Mouse (Mus musculus) hindbrain, embryonic 11.5 days (tissue): ENCODE measurements around the gene Nr4a1. TPM values are rescaled to one million over a fixed set of nuclear protein-coding genes. Genes with fewer than 3 reads are reported as not detected.

Experiments
- ATAC-seq: fragments of 200-750 bp; cut with Nextera tagmentation; 2 replicates; pipeline ENCODE4 v1.8.0; 2017; ENCODE audit warnings: mild to moderate bottlenecking, moderate TSS enrichment, moderate library complexity; ENCODE audit not compliant: low FRiP score
- DNase-seq: peaks from one replicate; pipeline ENCODE4 v3.0.0-alpha.2; 2015; ENCODE audit warnings: low spot score
- H3K27ac ChIP-seq: fragments of 300-500 bp; sonication (generic); 2 replicates; pipeline ENCODE4 v1.5.1; 2014; ENCODE audit warnings: mild to moderate bottlenecking, low read depth, low read length
- H3K27me3 ChIP-seq: fragments of 300-500 bp; sonication (generic); 2 replicates; pipeline ENCODE4 v1.6.1; 2014; ENCODE audit warnings: mild to moderate bottlenecking, low read length, moderate library complexity, mixed read lengths; ENCODE audit not compliant: control insufficient read depth, insufficient read depth
- H3K36me3 ChIP-seq: fragments of 300-500 bp; sonication (generic); 2 replicates; pipeline ENCODE4 v1.6.1; 2014; ENCODE audit warnings: mild to moderate bottlenecking, low read length, moderate library complexity, mixed read lengths; ENCODE audit not compliant: control insufficient read depth, insufficient read depth
- H3K4me1 ChIP-seq: fragments of 300-500 bp; sonication (generic); replicated peaks from 2 replicates; pipeline ENCODE4 v1.6.1; 2014; ENCODE audit warnings: low read length, mixed read lengths; ENCODE audit not compliant: control insufficient read depth, insufficient read depth
- H3K4me2 ChIP-seq: fragments of 300-500 bp; sonication (generic); replicated peaks from 2 replicates; pipeline ENCODE4 v1.6.1; 2014; ENCODE audit warnings: mild to moderate bottlenecking, low read depth, low read length
- H3K4me3 ChIP-seq: fragments of 300-500 bp; sonication (generic); 2 replicates; pipeline ENCODE4 v1.5.1; 2014; ENCODE audit warnings: low read depth, low read length
- H3K9ac ChIP-seq: fragments of 300-500 bp; sonication (generic); 2 replicates; pipeline ENCODE4 v1.6.1; 2014; ENCODE audit warnings: low read depth, low read length
- H3K9me3 ChIP-seq: fragments of 300-500 bp; sonication (generic); 2 replicates; pipeline ENCODE4 v1.6.1; 2016; ENCODE audit warnings: low read length; ENCODE audit not compliant: control insufficient read depth
- WGBS: fragments of 180-500 bp; shearing (Covaris S2); extraction: QIAGEN DNeasy Blood & Tissue Kit; methylation state at CpG from one replicate; pipeline ENCODE4 v1.1.7; 2014; 5-methylcytosine and 5-hydroxymethylcytosine counted together
- polyA plus RNA-seq: library from polyadenylated mRNA; unstranded; fragments of >200 nt; fragmentation: Nextera tagmentation; extraction: Ambion mirVana; gene quantifications from 2 replicates; pipeline ENCODE4 v1.2.1, GENCODE M21; 2014

Nr4a1 gene
- polyA plus RNA-seq, 1 experiment from 2014 or later, result 2.2 TPM

- no peak overlapping the region for H3K9ac ChIP-seq
- H3K4me2 ChIP-seq, result no peak overlapping the region
- H3K9me3 ChIP-seq, result no peaks in the 10 kb centered on the region
- no peaks in the 10 kb centered on the region for H3K36me3 ChIP-seq
- H3K4me3 ChIP-seq, result no peak overlapping the region
- no peak for DNase-seq
- H3K4me1 ChIP-seq, result no peaks in the 10 kb centered on the region; the same call in 1 of the 2 replicates
- no peak overlapping the region for H3K27ac ChIP-seq
- WGBS, result 96% methylated on average over 19 of the region's 19 CpGs
- ATAC-seq, result no peak
- no peaks in the 10 kb centered on the region; the same call in 1 of the 2 replicates for H3K27me3 ChIP-seq
Measured at GRCm38 (mm10) chr15:101230503-101230902, 23.6 kb upstream of the Nr4a1 start.

GRCm38 (mm10) chr15:101230995-101231647 lies 22.9 kb upstream of the Nr4a1 start:
- Histone ChIP-seq H3K9ac (0 out of 2 replicates have a peak overlapping the region, but pooled peaks have one; percentile 42), H3K27ac (no peak overlapping the region), H3K36me3 (no peaks in the 10 kb centered on the region), H3K27me3 (no peaks in the 10 kb centered on the region; the same call in 1 of the 2 replicates), H3K9me3 (no peaks in the 10 kb centered on the region), H3K4me1 (no peaks in the 10 kb centered on the region; the same call in 1 of the 2 replicates), H3K4me2 (no peak overlapping the region; the same call in 1 of the 2 replicates), H3K4me3 (no peak overlapping the region)
- ATAC-seq, result no peak
- peak; percentile 63 for DNase-seq
- 76% methylated on average over 19 of the region's 23 CpGs for WGBS

- Histone ChIP-seq H3K27ac (no peak overlapping the region), H3K4me3 (no peak overlapping the region), H3K9me3 (no peaks in the 10 kb centered on the region), H3K4me2 (peak overlapping the region; percentile 33), H3K27me3 (no peaks in the 10 kb centered on the region; the same call in 1 of the 2 replicates), H3K9ac (0 out of 2 replicates have a peak overlapping the region, but pooled peaks have one; percentile 42), H3K4me1 (no peaks in the 10 kb centered on the region; the same call in 1 of the 2 replicates), H3K36me3 (no peaks in the 10 kb centered on the region)
- ATAC-seq, result no peak
- 50% methylated on average over 51 of the region's 56 CpGs for WGBS
- DNase-seq, result no peak
Measured at GRCm38 (mm10) chr15:101231648-101232180, 22.4 kb upstream of the Nr4a1 start.

DNA sequence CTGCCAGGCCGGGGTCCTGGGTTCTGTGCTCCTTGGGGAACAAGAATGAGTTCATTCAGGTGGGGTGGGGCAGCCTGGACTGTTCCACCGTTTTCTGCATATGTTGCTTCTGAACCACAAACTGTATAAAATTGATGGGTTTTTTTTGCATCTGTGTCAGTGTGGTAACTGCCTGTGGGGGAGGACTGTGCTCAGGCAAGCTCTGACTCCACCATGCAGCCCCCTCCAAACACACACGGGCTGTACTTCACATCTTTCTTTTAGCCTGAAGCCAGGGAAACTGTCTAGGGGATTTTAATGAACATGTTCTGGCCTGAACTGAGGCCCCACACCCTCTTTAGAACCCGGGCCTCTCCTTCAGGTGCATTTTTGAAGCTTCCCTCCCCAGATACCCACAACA lies 21.5 kb upstream of the Nr4a1 start:
- Histone ChIP-seq H3K27ac (no peak overlapping the region), H3K4me1 (no peaks in the 10 kb centered on the region; the same call in 1 of the 2 replicates), H3K4me2 (no peak overlapping the region), H3K36me3 (no peaks in the 10 kb centered on the region), H3K27me3 (no peaks in the 10 kb centered on the region; the same call in 1 of the 2 replicates), H3K9ac (no peak overlapping the region), H3K9me3 (no peaks in the 10 kb centered on the region), H3K4me3 (no peak overlapping the region)
- 83% methylated on average over 4 of the region's 4 CpGs for WGBS
- ATAC-seq (no peak), DNase-seq (no peak)

- H3K4me2 ChIP-seq, result no peak overlapping the region
- H3K27me3 ChIP-seq, result peaks cover 3% of the 10 kb centered on the region; the same call in 1 of the 2 replicates
- H3K9me3 ChIP-seq, result no peaks in the 10 kb centered on the region
- 88% methylated on average over 3 of the region's 3 CpGs for WGBS
- H3K27ac ChIP-seq, result no peak overlapping the region
- ATAC-seq (no peak), DNase-seq (no peak)
- H3K9ac ChIP-seq, result no peak overlapping the region
- H3K36me3 ChIP-seq, result no peaks in the 10 kb centered on the region
- no peak overlapping the region for H3K4me3 ChIP-seq
- no peaks in the 10 kb centered on the region; the same call in 1 of the 2 replicates for H3K4me1 ChIP-seq
Measured at GRCm38 (mm10) chr15:101233183-101233582, 20.9 kb upstream of the Nr4a1 start.

- H3K27ac ChIP-seq, result no peak overlapping the region
- H3K9ac ChIP-seq, result no peak overlapping the region
- no peak for DNase-seq
- H3K9me3 ChIP-seq, result no peaks in the 10 kb centered on the region
- no peaks in the 10 kb centered on the region for H3K36me3 ChIP-seq
- WGBS, result 18% methylated on average over 11 of the region's 11 CpGs
- H3K4me3 ChIP-seq, result no peak overlapping the region
- no peaks in the 10 kb centered on the region; the same call in 1 of the 2 replicates for H3K4me1 ChIP-seq
- peaks cover 3% of the 10 kb centered on the region; the same call in 1 of the 2 replicates for H3K27me3 ChIP-seq
- no peak for ATAC-seq
- no peak overlapping the region for H3K4me2 ChIP-seq
Measured at GRCm38 (mm10) chr15:101233641-101234275, 20.3 kb upstream of the Nr4a1 start.

GRCm38 (mm10) chr15:101234611-101235341 lies 19.3 kb upstream of the Nr4a1 start:
- peaks cover 3% of the 10 kb centered on the region; the same call in 1 of the 2 replicates for H3K27me3 ChIP-seq
- no peaks in the 10 kb centered on the region for H3K36me3 ChIP-seq
- no peak for ATAC-seq
- no peaks in the 10 kb centered on the region for H3K9me3 ChIP-seq
- 75% methylated on average over 10 of the region's 10 CpGs for WGBS
- no peak overlapping the region for H3K4me2 ChIP-seq
- H3K27ac ChIP-seq, result no peak overlapping the region
- no peak overlapping the region for H3K4me3 ChIP-seq
- no peaks in the 10 kb centered on the region; the same call in 1 of the 2 replicates for H3K4me1 ChIP-seq
- no peak for DNase-seq
- no peak overlapping the region for H3K9ac ChIP-seq

GRCm38 (mm10) chr15:101235342-101235698 lies 18.7 kb upstream of the Nr4a1 start:
- Histone ChIP-seq H3K36me3 (no peaks in the 10 kb centered on the region), H3K9ac (no peak overlapping the region), H3K27me3 (peaks cover 3% of the 10 kb centered on the region; the same call in 1 of the 2 replicates), H3K27ac (0 out of 2 replicates have a peak overlapping the region, but pooled peaks have one; percentile 3), H3K9me3 (no peaks in the 10 kb centered on the region), H3K4me2 (no peak overlapping the region; the same call in 1 of the 2 replicates), H3K4me3 (no peak overlapping the region), H3K4me1 (no peaks in the 10 kb centered on the region; the same call in 1 of the 2 replicates)
- no peak for DNase-seq
- 31% methylated on average over 5 of the region's 5 CpGs for WGBS
- no peak for ATAC-seq
